ENCODE assay signal across 32 mouse cellular contexts in genomic region chr10:35940641-35941040, GRCm38 (mm10).
"Had no signal": no experiment of that assay in that cellular context is flagged by ENCODE, and none has a peak within 500 bp of the region (broad histone marks: within the 10 kb centered on the region; RNA-seq: fewer than 3 reads in every experiment).

No protein-coding gene starts in this region.

- H3K9ac ChIP-seq: limb, embryonic 12.5 days; limb, embryonic 13.5 days; limb, embryonic 15.5 days; liver, embryonic 12.5 days; liver, embryonic 13.5 days; liver, embryonic 14.5 days; liver, embryonic 15.5 days; liver, postnatal 0 days; lung, embryonic 14.5 days; lung, embryonic 15.5 days; midbrain, embryonic 12.5 days; midbrain, embryonic 13.5 days; midbrain, embryonic 15.5 days; neural tube, embryonic 12.5 days had no signal

- H3K4me2 ChIP-seq: limb, embryonic 12.5 days; limb, embryonic 13.5 days; limb, embryonic 15.5 days; liver, embryonic 11.5 days; liver, embryonic 12.5 days; liver, embryonic 13.5 days; liver, embryonic 15.5 days; lung, embryonic 14.5 days; lung, embryonic 15.5 days; midbrain, embryonic 11.5 days; midbrain, embryonic 12.5 days; midbrain, embryonic 13.5 days; midbrain, embryonic 15.5 days; neural tube, embryonic 12.5 days had no signal

- H3K36me3 ChIP-seq: limb, embryonic 10.5 days; limb, embryonic 12.5 days; limb, embryonic 13.5 days; limb, embryonic 15.5 days; liver, embryonic 12.5 days; liver, embryonic 13.5 days; liver, embryonic 15.5 days; lung, embryonic 15.5 days; midbrain, embryonic 10.5 days; midbrain, embryonic 12.5 days; midbrain, embryonic 13.5 days; midbrain, embryonic 15.5 days; neural tube, embryonic 12.5 days had no signal

- ATAC-seq: liver, embryonic 12.5 days; liver, postnatal 0 days; lung, postnatal 0 days; midbrain, embryonic 13.5 days; midbrain, embryonic 15.5 days; midbrain, embryonic 16.5 days had no signal

- H3K4me3 ChIP-seq: limb, embryonic 10.5 days; limb, embryonic 12.5 days; limb, embryonic 13.5 days; limb, embryonic 15.5 days; liver, embryonic 12.5 days; liver, embryonic 13.5 days; liver, embryonic 15.5 days; lung, embryonic 15.5 days; megakaryocyte, embryonic 14.5 days; midbrain, embryonic 10.5 days; midbrain, embryonic 12.5 days; midbrain, embryonic 13.5 days; midbrain, embryonic 15.5 days; myocyte; neural tube, embryonic 12.5 days had no signal

- DNase-seq: left cerebral cortex, postnatal 4 days; liver; liver, embryonic 13.5 days; liver, postnatal 0 days; lung, adult 18-20 months; lung, adult 2 months; lung, embryonic 14.5 days; lung, postnatal 10 days; lung, postnatal 14 days; lung, postnatal 36 days; lung, postnatal 4 days; midbrain, embryonic 14.5 days had no signal

- H3K27ac ChIP-seq: limb, embryonic 10.5 days; limb, embryonic 12.5 days; limb, embryonic 13.5 days; limb, embryonic 15.5 days; liver, embryonic 12.5 days; liver, embryonic 13.5 days; liver, embryonic 14.5 days; liver, embryonic 15.5 days; lung, embryonic 15.5 days; macrophage; midbrain, embryonic 10.5 days; midbrain, embryonic 12.5 days; midbrain, embryonic 13.5 days; midbrain, embryonic 15.5 days; neural tube, embryonic 12.5 days had no signal

- H3K27me3 ChIP-seq: limb, embryonic 12.5 days; limb, embryonic 13.5 days; limb, embryonic 15.5 days; liver, embryonic 12.5 days; liver, embryonic 13.5 days; liver, embryonic 15.5 days; lung, embryonic 15.5 days; megakaryocyte, embryonic 14.5 days; midbrain, embryonic 12.5 days; midbrain, embryonic 13.5 days; midbrain, embryonic 15.5 days; neural tube, embryonic 12.5 days had no signal

- H3K9me3 ChIP-seq: limb, embryonic 10.5 days; limb, embryonic 12.5 days; limb, embryonic 13.5 days; limb, embryonic 15.5 days; liver, embryonic 12.5 days; liver, embryonic 13.5 days; liver, embryonic 15.5 days; lung, embryonic 15.5 days; midbrain, embryonic 10.5 days; midbrain, embryonic 12.5 days; midbrain, embryonic 13.5 days; midbrain, embryonic 15.5 days; neural tube, embryonic 12.5 days had no signal

- H3K4me1 ChIP-seq: limb, embryonic 10.5 days; limb, embryonic 12.5 days; limb, embryonic 13.5 days; limb, embryonic 15.5 days; liver, embryonic 12.5 days; liver, embryonic 13.5 days; liver, embryonic 15.5 days; lung, embryonic 15.5 days; megakaryocyte, embryonic 14.5 days; midbrain, embryonic 10.5 days; midbrain, embryonic 12.5 days; midbrain, embryonic 13.5 days; midbrain, embryonic 15.5 days; neural tube, embryonic 12.5 days had no signal
